15 mouse cellular contexts compared by ENCODE assay signal in the genomic region with DNA sequence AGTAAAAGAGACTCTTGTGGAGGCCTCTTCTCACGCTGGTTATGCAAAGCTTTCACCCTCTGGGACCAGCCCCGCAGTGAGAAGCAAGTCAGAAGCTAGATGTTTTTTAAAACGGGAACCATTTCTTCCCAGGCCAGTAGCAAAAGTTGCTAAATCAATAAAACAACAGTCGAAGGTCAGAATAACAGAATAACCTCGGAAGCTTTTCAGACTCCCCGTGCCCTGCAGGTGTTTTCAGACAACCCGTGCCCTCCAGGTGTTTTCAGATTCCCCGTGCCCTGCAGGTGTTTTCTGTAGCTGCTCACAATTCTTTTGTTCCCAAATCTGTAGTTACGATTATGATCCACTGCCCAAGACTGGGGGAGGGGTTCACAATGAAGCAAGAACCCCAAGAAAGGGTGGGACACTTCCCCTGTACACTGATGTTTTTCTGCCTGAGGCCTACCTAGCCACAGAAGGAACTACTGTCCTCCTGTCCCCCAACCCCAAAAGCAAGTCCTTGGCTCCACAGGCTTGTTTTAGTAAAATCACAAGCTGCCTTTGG. TPM values are rescaled to one million over a fixed set of nuclear protein-coding genes. Genes with fewer than 3 reads are reported as not detected.
DNase-seq lines count a peak whose midpoint lies in the region; ATAC-seq and TF ChIP-seq lines count a peak whose summit lies in the region.
"Had no signal": no experiment of that assay in that cellular context is flagged by ENCODE, and none has a peak within 500 bp of the region (broad histone marks: within the 10 kb centered on the region; RNA-seq: fewer than 3 reads in every experiment).

No protein-coding gene starts in this region.

- H3K27ac ChIP-seq in spleen, adult 2 months (ENCODE audit: insufficient read depth, low read length): peak overlapping the region; percentile 96
- peak overlapping the region; percentile 96 for H3K27ac ChIP-seq in bone marrow, adult 2 months (ENCODE audit: control insufficient read depth, insufficient read depth, low read depth, low read length, poor library complexity)
- peak overlapping the region; percentile 67 for H3K27ac ChIP-seq in liver, embryonic 15.5 days (replicated peaks)
- H3K27ac ChIP-seq in layer of hippocampus, adult 2 months: no peak overlapping the region
- H3K27ac ChIP-seq: heart, embryonic 10.5 days; hindbrain, embryonic 12.5 days; left cerebral cortex, adult 2 months; neural tube, embryonic 15.5 days had no signal

- no peak for DNase-seq in spleen, adult 2 months (ENCODE audit: low read depth in 1 of 2, low spot score in 2 of 2)
- DNase-seq in spleen, postnatal 4 days (ENCODE audit: low spot score in 2 of 2): no peak
- DNase-seq in thymus, postnatal 0 days (ENCODE audit: low spot score): peak; percentile 36
- no peak for DNase-seq in layer of hippocampus, adult 2 months (ENCODE audit: low spot score in 2 of 2)
- no peak for DNase-seq in layer of hippocampus, postnatal 10 days (ENCODE audit: low spot score in 2 of 2)
- DNase-seq: adrenal gland, postnatal 14 days; kidney, adult 18-20 months had no signal

- no peaks in the 10 kb centered on the region for H3K9me3 ChIP-seq in liver, embryonic 15.5 days (replicated peaks)
- H3K9me3 ChIP-seq: heart, embryonic 10.5 days; hindbrain, embryonic 12.5 days; neural tube, embryonic 15.5 days had no signal

- ATAC-seq in liver, embryonic 15.5 days (ENCODE audit: insufficient read depth): no peak
- ATAC-seq in megakaryocyte-erythroid progenitor cell, adult 5-6 weeks (replicated peaks; ENCODE audit: low FRiP score, low TSS enrichment, poor library complexity, severe bottlenecking): no peak
- ATAC-seq: forebrain, embryonic 14.5 days had no signal

- peak overlapping the region; percentile 83 for H3K4me3 ChIP-seq in spleen, adult 2 months (ENCODE audit: extremely low read depth, insufficient read depth, insufficient read length)
- H3K4me3 ChIP-seq in bone marrow, adult 2 months (replicated peaks; ENCODE audit: control insufficient read depth, low read depth, low read length): peak overlapping the region; percentile 82
- H3K4me3 ChIP-seq in liver, embryonic 15.5 days (replicated peaks): peak overlapping the region; percentile 37; the same call in 1 of the 2 replicates
- H3K4me3 ChIP-seq in layer of hippocampus, adult 2 months: no peak overlapping the region
- H3K4me3 ChIP-seq: heart, embryonic 10.5 days; hindbrain, embryonic 12.5 days; left cerebral cortex, adult 2 months; neural tube, embryonic 15.5 days had no signal

- TF ChIP-seq POLR2A in spleen, adult 2 months (IDR thresholded peaks at IDR 0.05; ENCODE audit: low read depth, low read length): no peak
- TF ChIP-seq POLR2A in bone marrow, adult 2 months (IDR thresholded peaks at IDR 0.05; ENCODE audit: borderline replicate concordance, control insufficient read depth, low read depth, low read length): no peak

- peaks cover 4% of the 10 kb centered on the region; the same call in 1 of the 2 replicates for H3K36me3 ChIP-seq in spleen, adult 2 months (ENCODE audit: control insufficient read depth, insufficient read depth, low read length)
- H3K36me3 ChIP-seq in liver, embryonic 15.5 days (replicated peaks): no peaks in the 10 kb centered on the region
- H3K36me3 ChIP-seq: hindbrain, embryonic 12.5 days; neural tube, embryonic 15.5 days had no signal

- no peak for TF ChIP-seq CTCF in spleen, adult 2 months (IDR thresholded peaks at IDR 0.05; ENCODE audit: extremely low read depth, insufficient read depth, insufficient read length, insufficient replicate concordance)
- TF ChIP-seq CTCF in bone marrow, adult 2 months (IDR thresholded peaks at IDR 0.05; ENCODE audit: control insufficient read depth, insufficient read depth, low read length): no peak
- TF ChIP-seq CTCF in layer of hippocampus, adult 2 months (conservative IDR thresholded peaks at IDR 0.05): no peak

- no peak overlapping the region for H3K9ac ChIP-seq in liver, embryonic 15.5 days
- H3K9ac ChIP-seq: hindbrain, embryonic 12.5 days; neural tube, embryonic 15.5 days had no signal

- H3K4me2 ChIP-seq in liver, embryonic 15.5 days: peak overlapping the region; percentile 53
- H3K4me2 ChIP-seq: hindbrain, embryonic 12.5 days; neural tube, embryonic 15.5 days had no signal

- 6% methylated on average over 9 of the region's 9 CpGs for WGBS in spleen, adult 2 months
- 4% methylated on average over 9 of the region's 9 CpGs for WGBS in bone marrow, adult 2 months
- WGBS in liver, embryonic 15.5 days (ENCODE audit: insufficient replicate concordance): 44% methylated on average over 9 of the region's 9 CpGs

- H3K27me3 ChIP-seq in spleen, adult 2 months (ENCODE audit: control insufficient read depth, insufficient read depth, low read length): no peaks in the 10 kb centered on the region
- no peaks in the 10 kb centered on the region for H3K27me3 ChIP-seq in liver, embryonic 15.5 days
- H3K27me3 ChIP-seq: neural tube, embryonic 15.5 days had no signal

- H3K4me1 ChIP-seq in spleen, adult 2 months (ENCODE audit: control insufficient read depth, insufficient read depth, insufficient read length): peaks cover 29% of the 10 kb centered on the region; the same call in 1 of the 2 replicates
- H3K4me1 ChIP-seq in bone marrow, adult 2 months (ENCODE audit: control insufficient read depth, insufficient read depth, low read length): peaks cover 4% of the 10 kb centered on the region
- H3K4me1 ChIP-seq in liver, embryonic 15.5 days (replicated peaks): peaks cover 21% of the 10 kb centered on the region
- H3K4me1 ChIP-seq: hindbrain, embryonic 12.5 days had no signal

RNA-seq across cellular contexts. Expression of gene Eif2d, which starts 45.5 kb away (rescaled TPM):
- polyA plus RNA-seq in spleen, adult 2 months (2012; rRNA removed): 17.4 and 19.6 TPM in 2 replicates
- 18.9 and 25.3 TPM in 2 replicates for polyA plus RNA-seq in bone marrow, adult 2 months (2011; ENCODE audit: insufficient read depth, insufficient read length, low replicate concordance, missing spikeins)
- 26.0 and 28.1 TPM in 2 replicates for polyA plus RNA-seq in liver, embryonic 15.5 days (2015; fragmentation: Nextera tagmentation; extraction: Ambion mirVana)
- 52.1 and 52.3 TPM in 2 replicates for polyA plus RNA-seq in thymus, postnatal 0 days (2015; fragmentation: Nextera tagmentation; extraction: Ambion mirVana)
- 10 to 100 TPM; 41.2 to 48.6 TPM for total RNA-seq in layer of hippocampus, adult 2 months (2021)
- 73.6 and 79.4 TPM in 2 replicates for total RNA-seq in megakaryocyte-erythroid progenitor cell, adult 5-6 weeks (2014; fragmentation: Nextera tagmentation)
- 37.4 and 48.3 TPM in 2 replicates for total RNA-seq in megakaryocyte-erythroid progenitor cell, adult 5-6 weeks (2017)
- total RNA-seq in layer of hippocampus, postnatal 10 days (2021): 10 to 100 TPM; 37.7 to 39.7 TPM

RNA-seq across cellular contexts. Expression of gene Rassf5, which starts 46.6 kb away (rescaled TPM):
- polyA plus RNA-seq in spleen, adult 2 months (2012; rRNA removed): 37.3 and 40.4 TPM in 2 replicates
- polyA plus RNA-seq in bone marrow, adult 2 months (2011; ENCODE audit: insufficient read depth, insufficient read length, low replicate concordance, missing spikeins): 12.7 and 21.8 TPM in 2 replicates
- 6.1 and 6.7 TPM in 2 replicates for polyA plus RNA-seq in liver, embryonic 15.5 days (2015; fragmentation: Nextera tagmentation; extraction: Ambion mirVana)
- polyA plus RNA-seq in thymus, postnatal 0 days (2015; fragmentation: Nextera tagmentation; extraction: Ambion mirVana): 137 TPM in 2 replicates
- 10 to 100 TPM; 17.2 to 18.4 TPM for total RNA-seq in layer of hippocampus, adult 2 months (2021)
- 19.8 and 20.0 TPM in 2 replicates for total RNA-seq in megakaryocyte-erythroid progenitor cell, adult 5-6 weeks (2014; fragmentation: Nextera tagmentation)
- 26.0 and 28.0 TPM in 2 replicates for total RNA-seq in megakaryocyte-erythroid progenitor cell, adult 5-6 weeks (2017)
- total RNA-seq in layer of hippocampus, postnatal 10 days (2021): 10 to 100 TPM; 20.0 to 21.0 TPM
